Mouse (Mus musculus) gastrocnemius, postnatal 10 days (tissue): ENCODE data around the gene Erich4. TPM values are rescaled to one million over a fixed set of nuclear protein-coding genes. Genes with fewer than 3 reads are reported as not detected.

Experiments used
- DNase-seq: peaks from one replicate; pipeline ENCODE4 v3.0.0; 2021; ENCODE audit warnings: mixed read lengths
- total RNA-seq, 2 experiments: library from RNA; stranded (reverse); gene quantifications; 2 replicates each; pipeline ENCODE4 v1.2.3; 2021

Gene Erich4
- total RNA-seq, 2 experiments from 2014 or later = not detected

DNA sequence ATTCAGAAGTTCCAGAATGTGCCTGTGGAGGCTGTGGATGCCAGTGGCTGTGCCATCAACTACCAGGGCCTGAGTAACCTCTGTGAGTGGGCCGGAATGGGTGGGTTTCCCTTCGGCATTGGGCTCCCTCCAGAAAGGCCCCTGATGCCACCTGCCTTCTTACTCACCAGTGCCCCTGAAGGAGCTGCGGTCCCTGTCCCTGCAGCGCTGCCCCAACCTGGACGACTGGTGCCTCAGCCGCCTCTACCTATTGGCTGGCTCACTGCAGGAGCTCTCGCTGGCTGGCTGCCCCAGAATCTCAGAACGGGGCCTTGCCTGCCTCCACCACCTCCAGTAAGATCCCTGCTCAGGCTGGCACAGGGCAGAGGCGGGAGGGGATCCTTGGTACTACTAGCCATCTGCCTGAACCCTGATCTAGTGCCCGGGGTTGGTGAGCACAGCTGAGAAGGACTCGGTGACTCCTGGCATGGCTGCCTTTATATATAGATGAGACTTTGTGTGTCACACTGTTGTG lies 8.2 kb upstream of the Erich4 start:
- DNase-seq = no peak

GRCm38 (mm10) chr7:25620751-25621150 lies 5.1 kb upstream of the Erich4 start:
- DNase-seq = peak; percentile 2

GRCm38 (mm10) chr7:25620101-25620500 lies 4.4 kb upstream of the Erich4 start:
- DNase-seq = peak; percentile 1

- no peak for DNase-seq
These were observed 4.0 kb upstream of the Erich4 start for GRCm38 (mm10) chr7:25619722-25619991.

DNA sequence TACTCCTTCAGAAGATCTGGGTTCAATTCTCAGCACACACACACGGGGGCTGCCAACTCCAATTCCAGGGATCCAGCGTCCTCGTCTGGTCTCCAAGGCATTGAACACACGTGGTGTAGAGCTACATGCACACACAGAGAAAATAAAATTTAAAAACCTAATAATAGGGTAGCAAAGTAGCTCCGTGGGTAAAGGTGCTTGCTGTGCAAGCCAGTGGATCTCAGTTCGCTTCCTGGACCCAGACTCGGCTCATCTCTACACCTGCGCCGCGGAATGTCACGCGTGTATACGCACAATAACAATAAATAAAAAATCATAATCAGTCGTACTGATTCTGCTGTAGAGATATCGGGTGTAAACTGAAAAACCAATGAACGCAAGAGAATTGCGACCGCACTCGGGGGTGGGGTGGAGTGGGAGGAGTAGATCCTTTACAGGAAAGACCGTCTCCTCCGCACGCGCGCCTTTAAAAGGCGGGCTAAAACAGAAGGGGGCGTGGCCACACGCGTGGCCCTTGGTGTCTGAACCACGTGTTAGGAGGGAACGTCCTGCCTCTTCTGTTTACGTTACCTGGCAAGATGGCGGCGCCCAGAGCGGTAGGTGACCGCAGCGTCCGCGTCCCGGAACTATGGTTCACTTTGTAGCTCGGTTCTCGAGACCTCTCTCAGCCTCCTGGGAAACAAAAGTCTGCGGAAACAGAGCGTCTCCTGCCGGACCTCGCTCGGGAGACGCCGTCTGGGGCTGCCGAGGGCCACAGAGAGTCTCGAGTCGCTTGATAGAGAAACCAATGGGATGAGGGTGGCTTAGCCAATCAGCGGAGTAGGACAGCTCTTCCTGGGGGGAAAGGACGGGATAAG lies 3.4 kb upstream of the Erich4 start, which contains the start of gene Dmac2:
TSS of gene Dmac2 (plus strand) at position 550 of the 857 bp plus-strand sequence.
- peak; percentile 87 for DNase-seq

GRCm38 (mm10) chr7:25617376-25618160 lies 1.9 kb upstream of the Erich4 start:
- no peak for DNase-seq

- no peak for DNase-seq
These were observed 624 bp downstream of the Erich4 start for GRCm38 (mm10) chr7:25614831-25615705.

DNA sequence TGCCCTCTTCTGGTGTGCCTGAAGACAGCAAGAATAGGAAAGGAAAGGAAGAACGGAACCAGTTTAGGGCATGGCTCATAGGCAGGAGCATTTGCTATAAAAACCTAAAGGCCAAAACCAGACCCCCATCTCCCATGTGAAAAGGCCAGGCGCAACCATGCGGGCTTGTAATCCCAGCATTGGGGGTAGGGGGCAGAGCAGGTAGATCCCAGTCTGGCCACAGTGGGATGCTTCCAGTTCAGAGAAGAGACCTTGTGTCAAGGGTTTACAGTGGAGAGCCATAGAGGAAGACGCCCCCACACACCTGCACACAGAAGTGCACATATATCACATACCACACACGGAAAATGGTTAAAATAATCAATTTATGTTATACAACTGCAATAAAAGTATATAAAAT lies 1.6 kb downstream of the Erich4 start:
- DNase-seq = no peak

DNA sequence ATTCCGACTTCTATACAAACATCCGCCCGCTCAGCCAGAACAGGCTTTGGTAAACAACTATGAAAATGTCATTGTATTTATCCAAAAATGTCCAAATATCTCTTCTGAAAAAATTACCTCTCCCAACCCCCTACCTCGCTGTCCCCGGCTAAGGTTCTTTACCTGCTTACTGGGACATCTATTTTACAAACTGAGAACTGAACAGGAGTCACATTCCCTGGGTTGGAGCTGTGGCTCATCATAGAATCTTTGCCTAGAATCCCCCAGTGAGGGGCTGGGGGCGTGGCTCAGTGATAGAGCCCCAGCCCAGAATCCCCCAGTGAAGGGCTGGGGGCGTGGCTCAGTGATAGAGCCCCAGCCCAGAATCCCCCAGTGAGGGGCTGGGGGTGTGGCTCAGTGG lies 4.2 kb downstream of the Erich4 start:
- no peak for DNase-seq

DNA sequence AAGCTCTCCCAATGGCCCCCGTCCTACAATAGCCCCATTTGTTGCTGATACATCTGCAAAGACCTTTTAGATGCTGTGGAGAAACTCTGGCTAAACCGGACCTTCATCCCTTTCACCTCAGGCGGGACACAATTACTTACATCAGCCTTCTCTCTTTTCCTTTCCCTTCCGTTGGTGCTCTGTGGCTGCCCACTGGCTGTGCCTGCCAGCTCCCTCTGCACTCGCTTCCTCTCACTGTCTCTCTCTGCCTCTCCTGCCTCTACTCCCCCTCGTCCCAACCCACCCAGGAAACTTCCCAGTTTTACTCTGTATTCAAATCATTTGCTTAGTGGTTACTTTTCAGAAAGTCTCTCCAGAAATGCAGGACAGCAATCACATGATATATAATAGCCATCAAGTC lies 5.6 kb downstream of the Erich4 start:
- DNase-seq = no peak

DNA sequence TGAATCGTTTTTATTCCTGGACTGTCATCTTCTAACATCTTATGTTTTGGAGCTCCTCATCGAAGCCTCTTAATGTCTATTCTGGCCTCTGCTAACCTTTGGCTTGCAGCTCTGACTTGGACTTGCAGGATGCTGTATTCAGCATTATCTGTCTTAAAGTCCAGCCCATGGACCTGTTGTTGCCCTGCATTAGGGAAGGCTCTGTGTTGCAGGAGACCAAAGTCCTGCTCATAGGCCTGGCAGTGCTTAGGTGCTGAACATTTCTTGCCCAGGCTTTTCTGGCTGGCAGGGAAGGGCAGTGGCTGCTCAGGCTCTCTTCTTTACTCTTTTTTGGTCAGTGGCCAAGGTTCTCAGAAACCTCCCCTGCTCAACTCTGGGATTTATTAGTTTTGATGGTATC lies 8.5 kb downstream of the Erich4 start:
- no peak for DNase-seq

GRCm38 (mm10) chr7:25606625-25607063 lies 9.0 kb downstream of the Erich4 start:
- DNase-seq = no peak

DNA sequence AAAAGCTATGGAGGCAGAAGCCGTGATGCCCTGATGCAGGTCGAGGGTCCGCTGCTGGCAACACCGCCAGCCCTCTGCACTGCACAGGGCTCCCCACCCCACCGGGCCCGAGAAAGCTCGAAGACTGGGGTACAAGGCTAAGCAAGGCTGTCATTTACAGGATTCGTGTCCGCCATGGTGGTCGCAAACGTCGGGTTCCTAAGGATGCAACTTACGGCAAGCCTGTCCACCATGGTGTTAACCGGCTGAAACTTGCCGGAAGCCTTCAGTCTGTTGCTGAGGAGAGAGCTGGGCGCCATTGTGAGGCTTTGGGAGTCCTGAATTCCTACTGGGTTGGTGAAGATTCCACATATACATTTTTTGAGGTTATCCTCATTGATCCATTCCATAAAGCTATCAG lies 14.3 kb downstream of the Erich4 start:
- DNase-seq = no peak

- no peak for DNase-seq
These were observed 15.0 kb downstream of the Erich4 start for GRCm38 (mm10) chr7:25600666-25601065.

- peak; percentile 71 for DNase-seq
These were observed 16.0 kb downstream of the Erich4 start for GRCm38 (mm10) chr7:25599663-25600062.

- DNase-seq = no peak
These were observed 21.8 kb downstream of the Erich4 start for GRCm38 (mm10) chr7:25593859-25594258.

DNA sequence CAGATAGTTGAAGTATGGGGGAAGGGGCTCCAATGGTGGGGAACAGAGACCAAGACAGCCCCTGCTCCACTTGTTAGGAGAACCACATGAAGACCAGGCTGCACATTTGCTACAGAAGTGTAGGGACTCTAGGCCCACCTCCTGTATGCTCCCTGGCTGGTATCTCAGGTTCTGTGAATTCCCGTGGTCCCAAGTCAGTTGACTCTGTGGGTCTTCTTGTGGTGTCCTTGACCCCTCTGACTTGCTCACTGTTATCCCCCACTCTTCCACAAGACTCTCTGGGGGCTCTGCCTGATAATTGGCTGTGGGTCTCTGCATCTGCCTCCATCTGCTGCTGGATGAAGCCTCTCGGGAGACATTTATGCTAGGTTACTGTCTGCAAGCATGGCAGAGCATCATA lies 24.5 kb downstream of the Erich4 start:
- DNase-seq = no peak

GRCm38 (mm10) chr7:25585351-25586204 lies 30.1 kb downstream of the Erich4 start:
- DNase-seq = no peak

DNA sequence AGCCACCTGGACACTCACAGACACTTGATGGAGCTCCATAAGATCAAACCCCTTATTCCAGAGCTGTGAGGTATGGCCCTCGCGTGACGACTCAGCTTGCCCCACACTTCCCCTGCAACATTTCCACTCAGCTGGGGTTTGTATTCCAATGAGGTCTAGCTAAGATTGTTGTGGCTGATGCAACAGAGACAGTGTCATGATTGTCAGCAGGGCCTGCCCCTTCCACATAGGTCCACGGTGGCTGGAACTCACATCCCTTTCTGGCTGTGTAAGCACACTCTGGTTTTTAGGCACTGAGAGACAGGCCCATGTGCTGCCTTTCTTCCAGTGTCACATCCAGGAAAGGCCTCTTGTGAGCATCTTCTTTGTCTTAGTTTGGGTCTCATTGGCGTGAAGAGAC lies 31.0 kb downstream of the Erich4 start:
- no peak for DNase-seq

- DNase-seq = no peak
These were observed 33.3 kb downstream of the Erich4 start for GRCm38 (mm10) chr7:25582301-25582810.

DNA sequence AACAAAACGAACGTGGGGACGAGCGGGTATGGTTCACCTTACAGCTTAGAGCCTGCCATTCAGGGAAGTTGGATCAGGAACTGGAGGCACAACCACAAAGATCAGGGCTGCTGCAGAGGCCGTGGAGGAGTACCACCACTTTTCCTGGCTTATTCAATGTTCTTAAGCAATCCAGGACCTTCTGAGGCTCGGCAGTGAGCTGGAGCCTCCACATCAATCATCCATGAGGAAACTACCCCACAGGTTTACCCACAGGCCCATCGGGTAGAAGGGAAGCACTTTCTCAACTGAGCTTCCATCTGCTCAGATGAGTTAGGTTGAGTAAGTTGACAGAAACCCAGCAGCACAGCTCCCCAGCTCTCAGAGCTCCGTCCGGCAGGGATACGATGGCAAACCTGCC lies 36.3 kb downstream of the Erich4 start:
- no peak for DNase-seq
